ENCODE assay signal across 8 mouse cellular contexts in the genomic region with DNA sequence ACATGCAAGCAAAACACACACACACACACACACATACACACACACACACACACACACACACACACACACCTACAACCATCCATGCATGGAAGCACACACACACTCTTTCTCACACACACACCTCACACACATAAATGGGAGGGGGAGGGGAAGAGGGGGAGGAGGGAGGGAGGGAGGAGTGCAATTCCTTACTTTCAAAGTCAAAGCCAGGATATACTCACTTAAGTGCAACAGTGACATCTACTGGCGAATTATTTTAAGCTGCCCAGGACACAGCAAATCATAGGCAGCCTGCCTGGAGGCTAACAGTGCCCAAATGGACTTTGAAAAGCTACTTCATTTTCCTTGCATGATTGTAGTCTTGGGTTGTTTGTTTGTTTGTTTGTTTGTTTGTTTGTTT.
DNase-seq lines count a peak whose midpoint lies in the region; ATAC-seq and TF ChIP-seq lines count a peak whose summit lies in the region.

No protein-coding gene starts in this region.

- no peaks in the 10 kb centered on the region for H3K4me1 ChIP-seq in heart, adult 2 months (ENCODE audit: control insufficient read depth, insufficient read depth, low read length)
- peaks cover 6% of the 10 kb centered on the region; the same call in 1 of the 2 replicates for H3K4me1 ChIP-seq in forebrain, embryonic 15.5 days
- H3K4me1 ChIP-seq in hindbrain, embryonic 16.5 days (ENCODE audit: control insufficient read depth, insufficient read depth, low read depth, low read length): no peaks in the 10 kb centered on the region

- TF ChIP-seq POLR2A in heart, adult 2 months (IDR thresholded peaks at IDR 0.05; ENCODE audit: insufficient read depth, low read depth, low read length): no peak

- 0% methylated on average over 1 of the region's 1 CpGs for WGBS in heart, adult 2 months
- WGBS in forebrain, embryonic 15.5 days: 3% methylated on average over 1 of the region's 1 CpGs
- 4% methylated on average over 1 of the region's 1 CpGs for WGBS in hindbrain, embryonic 16.5 days

- no peak overlapping the region for H3K9ac ChIP-seq in heart, adult 2 months (ENCODE audit: low read depth, low read length)
- H3K9ac ChIP-seq in forebrain, embryonic 15.5 days (replicated peaks): no peak overlapping the region
- H3K9ac ChIP-seq in hindbrain, embryonic 16.5 days (ENCODE audit: low read depth, low read length): no peak overlapping the region

- no peaks in the 10 kb centered on the region for H3K79me2 ChIP-seq in heart, adult 2 months (replicated peaks; ENCODE audit: control insufficient read depth, insufficient read depth, low read length)

- H3K9me3 ChIP-seq in forebrain, embryonic 15.5 days: no peaks in the 10 kb centered on the region
- no peaks in the 10 kb centered on the region for H3K9me3 ChIP-seq in hindbrain, embryonic 16.5 days (ENCODE audit: control insufficient read depth, low read length)

- H3K4me3 ChIP-seq in heart, adult 2 months: no peak overlapping the region
- H3K4me3 ChIP-seq in forebrain, embryonic 15.5 days: no peak overlapping the region
- H3K4me3 ChIP-seq in hindbrain, embryonic 16.5 days (ENCODE audit: low read length): no peak overlapping the region

- H3K36me3 ChIP-seq in heart, adult 2 months (ENCODE audit: control insufficient read depth, insufficient read depth, low read length): no peaks in the 10 kb centered on the region
- no peaks in the 10 kb centered on the region for H3K36me3 ChIP-seq in forebrain, embryonic 15.5 days
- no peaks in the 10 kb centered on the region for H3K36me3 ChIP-seq in hindbrain, embryonic 16.5 days (ENCODE audit: control insufficient read depth, insufficient read depth, low read length)

- DNase-seq in heart, adult 2 months: no peak
- DNase-seq in heart, postnatal 25 days (ENCODE audit: low spot score): no peak
- DNase-seq in layer of hippocampus, postnatal 10 days (ENCODE audit: low spot score in 2 of 2): peak; percentile 70 to 74
- DNase-seq in lung, postnatal 14 days: peak; percentile 73
- peak; percentile 66 for DNase-seq in right cerebral cortex, postnatal 14 days

- no peaks in the 10 kb centered on the region for H3K27me3 ChIP-seq in heart, adult 2 months (ENCODE audit: control insufficient read depth, insufficient read depth, low read length)
- H3K27me3 ChIP-seq in forebrain, embryonic 15.5 days: no peaks in the 10 kb centered on the region
- H3K27me3 ChIP-seq in hindbrain, embryonic 16.5 days (replicated peaks; ENCODE audit: control insufficient read depth, insufficient read depth, low read length): no peaks in the 10 kb centered on the region

- intact Hi-C loops in heart, adult 2 months (cut with DNase I): loop anchor here (1.0 to 10.0 kb wide), 3 partner anchors 40 to 626 kb away; no protein-coding TSS in a partner anchor
- intact Hi-C loops in heart, postnatal 25 days (cut with DNase I): loop anchor here (1.0 to 2.0 kb wide), 4 partner anchors 38 to 630 kb away; no protein-coding TSS in a partner anchor

- peak; percentile 71; the same call in 1 of the 2 replicates for ATAC-seq in cerebellum, adult (ENCODE audit: insufficient number of reproducible peaks, low FRiP score, low TSS enrichment)
- peak; percentile 83 for ATAC-seq in forebrain, embryonic 15.5 days (replicated peaks)
- peak; percentile 94 for ATAC-seq in hindbrain, embryonic 16.5 days

- TF ChIP-seq EP300 in heart, adult 2 months (IDR thresholded peaks at IDR 0.05; ENCODE audit: insufficient read depth, low read depth, low read length): 0 out of 2 replicates have a peak, but pooled peaks have one; percentile 32

- TF ChIP-seq CTCF in heart, adult 2 months (IDR thresholded peaks at IDR 0.05): peak; percentile 78

- no peak overlapping the region for H3K4me2 ChIP-seq in forebrain, embryonic 15.5 days (replicated peaks)
- H3K4me2 ChIP-seq in hindbrain, embryonic 16.5 days (ENCODE audit: low read length): no peak overlapping the region

- H3K27ac ChIP-seq in heart, adult 2 months: no peak overlapping the region
- no peak overlapping the region for H3K27ac ChIP-seq in forebrain, embryonic 15.5 days (replicated peaks)
- H3K27ac ChIP-seq in hindbrain, embryonic 16.5 days (ENCODE audit: low read depth, low read length): no peak overlapping the region

Comparison
In these comparisons a context has a peak if more than half of its experiments do, and no peak if none do; other contexts are left out.
1. DNase-seq: peak in layer of hippocampus, postnatal 10 days (2 of 2), lung, postnatal 14 days (single experiment) and right cerebral cortex, postnatal 14 days (single experiment); none in heart, adult 2 months (0 of 2) and heart, postnatal 25 days (single experiment).
2. Peak in every context shown above with its lines, with median percentiles within 50 percentile points of each other: ATAC-seq.